Mouse (Mus musculus): ENCODE data around the gene Gm3029.
"Not testable (repeated sequence)": the region's sequence is repeated elsewhere in the genome, so short reads cannot be mapped to it uniquely, and the experiment has no call there.

GRCm38 (mm10) chr14:3883872-3884271 is 47.7 kb upstream of the Gm3029 start, which contains the start of gene Gm2916:
- TF ChIP-seq EP300, CTCF (IDR thresholded peaks at IDR 0.05; ENCODE audit: low read depth): not testable (repeated sequence)
